Mouse (Mus musculus): ENCODE measurements around the gene Gdpd3.
A peak's percentile ranks its signal among the peaks of the same experiment; 100 is the strongest.

Gene Gdpd3

DNA sequence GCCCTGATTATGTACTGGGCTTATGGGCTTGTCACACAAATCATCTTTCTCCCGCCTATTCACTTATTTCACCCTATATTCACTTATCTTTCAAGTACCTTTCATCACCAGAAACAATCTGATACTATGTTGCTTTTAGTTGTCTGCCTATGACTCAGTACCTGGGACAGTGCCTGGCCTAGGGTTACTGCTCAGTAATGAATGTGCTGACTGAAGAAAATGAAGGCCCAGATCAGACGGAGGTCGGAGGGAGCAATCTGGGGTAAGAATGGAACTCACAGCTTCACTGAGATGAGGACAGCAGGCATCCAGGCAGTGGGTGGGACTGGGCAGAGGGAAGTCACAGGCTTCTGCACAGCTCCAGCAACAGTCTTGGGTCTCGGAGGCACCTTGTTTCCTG is 41.3 kb downstream of the Gdpd3 start:
- DNase-seq (ENCODE audit: low spot score): no peak

DNA sequence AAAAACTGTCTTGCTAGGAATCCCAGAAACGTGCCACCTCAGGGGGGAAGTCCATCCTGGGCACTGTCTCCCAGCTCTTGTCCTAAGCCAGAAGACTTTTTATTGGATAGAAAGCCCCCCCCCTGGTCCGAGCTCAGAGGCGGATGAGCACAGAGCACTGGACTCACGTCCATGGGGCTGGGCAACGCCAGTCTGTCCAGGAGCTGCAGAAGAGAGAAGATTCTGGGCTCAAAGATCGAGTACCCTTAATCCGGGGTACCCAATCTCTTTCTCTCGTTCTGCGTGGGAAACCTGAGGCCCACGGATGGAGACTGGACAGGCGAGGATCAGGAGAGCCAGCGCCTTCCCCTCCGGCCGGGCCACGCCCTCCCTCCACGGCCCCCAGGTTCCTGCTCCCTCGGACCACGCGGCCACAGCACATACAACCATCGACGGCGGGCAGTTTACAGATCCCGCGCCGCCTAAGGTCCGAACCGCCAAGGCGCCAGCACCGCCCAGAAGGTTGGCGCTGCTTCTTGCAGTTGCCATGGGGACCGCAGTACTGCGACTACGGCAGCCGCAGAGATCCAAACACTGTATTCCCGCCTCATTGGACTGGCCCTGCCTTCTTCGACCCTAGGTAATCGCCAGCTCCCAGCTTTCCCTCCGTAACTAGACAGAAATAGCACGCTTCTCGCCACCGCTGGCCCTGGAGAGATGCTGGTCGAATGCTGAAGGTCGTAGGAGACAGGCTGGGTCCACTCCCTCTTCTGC is 42.7 kb downstream of the Gdpd3 start:
- DNase-seq (ENCODE audit: low spot score): peak; percentile 85

DNA sequence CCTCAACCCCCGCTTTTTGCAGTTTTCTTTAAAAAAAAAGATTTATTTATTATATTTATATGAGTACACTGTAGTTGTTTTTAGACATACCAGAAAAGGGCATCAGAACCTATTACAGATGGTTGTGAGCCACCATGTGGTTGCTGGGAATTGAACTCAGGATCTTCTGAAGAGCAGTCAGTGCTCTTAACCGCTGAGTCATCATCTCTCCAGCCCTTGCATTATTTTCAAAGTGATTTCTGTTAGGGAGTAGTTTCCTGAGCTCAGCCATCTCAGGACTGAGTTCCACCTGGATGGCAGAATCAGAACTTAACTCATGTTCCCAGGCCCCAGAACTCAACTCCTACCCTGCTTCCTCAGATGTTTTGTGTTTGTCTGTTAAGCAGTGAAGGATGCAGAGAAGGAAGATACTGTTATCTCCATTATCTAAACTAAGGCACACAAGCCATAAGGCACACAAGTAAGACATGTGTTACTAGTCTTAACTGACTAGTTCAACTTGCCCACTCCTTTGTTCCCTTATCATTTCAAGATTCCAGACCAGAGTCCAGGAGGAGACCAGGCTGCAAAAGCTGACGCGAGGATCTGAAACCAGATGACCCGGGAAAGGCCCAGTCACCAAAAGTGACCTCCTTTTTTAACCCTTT is 43.7 kb downstream of the Gdpd3 start:
- DNase-seq (ENCODE audit: low spot score): no peak

DNA sequence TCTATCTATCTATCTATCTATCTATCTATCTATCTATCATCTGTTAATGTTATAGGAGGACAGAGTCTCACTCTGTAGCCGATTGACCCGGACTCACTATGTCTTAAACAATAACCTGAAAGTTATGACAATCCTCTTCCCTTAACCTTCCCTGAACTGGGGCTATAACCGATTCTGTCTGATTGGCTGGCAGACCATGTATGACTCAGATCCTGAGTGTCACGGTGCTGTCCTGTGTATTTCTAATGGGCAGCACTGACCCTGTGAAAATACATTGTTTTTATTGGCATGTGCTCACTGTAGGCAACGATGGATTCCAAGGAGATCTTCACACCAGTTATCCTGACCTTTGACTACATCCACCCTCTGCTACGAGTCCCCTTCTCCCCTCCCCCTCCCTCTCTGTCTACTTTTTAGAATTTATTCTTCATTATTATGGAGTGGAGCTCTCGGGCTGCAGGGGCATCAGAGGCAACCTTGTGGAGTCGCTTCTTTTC is 49.6 kb downstream of the Gdpd3 start:
- DNase-seq (ENCODE audit: low spot score): no peak

DNA sequence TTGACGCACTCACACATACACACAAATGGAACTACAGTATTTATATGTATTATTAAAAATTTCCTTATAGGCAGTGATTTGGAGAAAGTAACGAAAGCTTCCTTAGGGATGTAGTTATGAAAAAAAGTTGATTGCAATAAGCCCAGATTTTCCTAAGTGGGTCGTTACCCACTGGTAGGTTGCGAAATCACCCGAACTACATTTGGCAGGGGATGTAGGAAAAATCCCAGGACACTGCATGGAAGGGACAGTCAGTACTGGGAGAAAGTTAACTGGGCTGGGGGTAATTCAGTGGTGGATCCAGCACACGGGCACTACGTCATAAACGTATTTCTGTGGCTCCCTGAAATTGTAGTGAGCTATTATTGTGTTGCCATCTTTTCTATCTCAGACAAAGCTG is 50.4 kb downstream of the Gdpd3 start:
- DNase-seq (ENCODE audit: low spot score): no peak

DNA sequence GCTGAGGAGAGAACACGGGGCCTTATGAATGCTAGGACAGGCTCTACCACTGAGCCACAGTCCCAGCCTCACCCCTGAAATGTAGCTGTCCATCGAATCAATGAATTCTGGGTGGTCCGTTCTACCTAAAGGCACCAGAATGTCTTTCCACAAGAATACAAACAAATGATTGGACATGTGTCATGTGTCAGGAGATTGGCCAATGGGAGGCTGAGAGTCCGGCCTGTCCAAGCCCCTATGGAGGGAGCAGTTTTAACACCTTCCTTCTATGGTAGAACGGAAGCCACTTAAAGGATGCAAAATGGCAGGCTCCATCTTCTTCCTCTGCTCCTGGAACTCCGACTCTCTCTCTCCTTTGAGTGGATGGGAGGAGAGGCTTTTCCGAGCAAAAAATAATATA is 51.5 kb downstream of the Gdpd3 start:
- DNase-seq (ENCODE audit: low spot score): no peak

DNA sequence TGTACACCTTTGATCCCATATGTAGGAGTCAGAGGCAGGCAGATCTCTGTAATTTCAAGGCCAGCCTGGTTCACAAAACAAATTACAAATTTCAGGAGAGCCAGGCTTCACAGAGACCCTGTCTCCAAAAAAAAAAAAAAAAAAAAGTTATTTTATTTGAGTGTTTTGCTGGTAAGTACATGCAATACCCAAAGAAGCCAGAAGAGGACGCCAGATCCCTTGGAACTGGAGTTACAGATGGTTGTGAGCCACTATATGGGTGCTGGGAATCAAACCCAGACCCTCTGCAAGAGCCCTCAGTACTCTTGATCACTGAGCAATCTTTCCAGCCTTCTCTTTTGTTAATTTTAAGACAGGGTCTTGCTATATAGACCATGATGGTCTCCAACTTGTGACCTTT is 52.7 kb downstream of the Gdpd3 start:
- DNase-seq (ENCODE audit: low spot score): no peak

DNA sequence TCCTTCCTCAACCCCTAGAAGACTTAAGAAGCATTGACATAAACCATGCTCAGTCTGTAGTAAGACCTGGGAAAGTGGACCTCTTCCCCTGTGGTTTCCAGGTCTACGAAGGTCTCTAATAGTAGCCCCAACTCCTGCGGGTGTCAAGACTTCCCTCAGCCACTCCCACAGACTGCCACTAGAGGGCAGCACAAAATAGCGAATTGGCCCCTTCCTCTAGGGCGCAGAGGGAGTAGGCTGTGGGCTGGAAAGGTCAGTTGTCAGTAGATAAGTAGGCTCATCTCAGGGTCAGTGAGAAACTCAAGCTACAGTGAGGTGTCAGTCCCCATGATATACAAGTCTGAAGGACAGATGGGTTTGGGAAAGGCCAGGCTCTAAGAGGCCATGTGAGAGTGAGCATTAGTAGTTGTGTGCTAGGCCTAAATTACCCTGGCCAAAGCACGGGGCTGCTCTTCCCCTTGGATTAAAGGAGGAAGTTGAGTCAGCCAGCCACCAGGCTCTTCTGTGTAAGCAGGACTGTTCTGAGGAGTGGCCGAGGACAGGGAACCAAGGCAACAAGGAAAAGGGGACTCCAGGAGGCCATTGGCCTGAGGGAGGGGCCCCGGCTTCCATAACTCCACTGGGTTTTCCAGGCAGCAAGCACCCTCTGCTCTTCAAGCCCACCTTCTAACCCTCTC is 55.8 kb downstream of the Gdpd3 start:
- peak; percentile 61 for DNase-seq (ENCODE audit: low spot score)

DNA sequence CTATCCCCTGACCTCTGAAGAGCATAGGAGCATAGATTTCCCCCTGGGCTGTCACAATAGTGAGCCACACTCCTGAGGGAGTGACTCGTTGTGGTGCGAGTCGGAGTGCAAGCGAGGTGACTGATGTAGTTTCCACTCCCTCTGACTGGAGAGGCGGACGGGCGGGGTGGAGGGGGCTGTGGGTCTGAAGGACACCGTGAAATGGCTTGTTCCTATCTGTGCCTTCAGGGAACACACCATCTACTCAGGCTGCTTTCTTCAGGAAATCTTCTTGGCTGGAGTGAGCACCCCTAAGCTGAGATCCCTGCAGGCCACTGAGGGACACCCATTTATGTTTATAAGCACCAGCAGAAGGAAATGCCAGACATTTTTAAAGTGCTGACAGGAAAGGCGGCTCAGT is 56.6 kb downstream of the Gdpd3 start:
- DNase-seq (ENCODE audit: low spot score): no peak

DNA sequence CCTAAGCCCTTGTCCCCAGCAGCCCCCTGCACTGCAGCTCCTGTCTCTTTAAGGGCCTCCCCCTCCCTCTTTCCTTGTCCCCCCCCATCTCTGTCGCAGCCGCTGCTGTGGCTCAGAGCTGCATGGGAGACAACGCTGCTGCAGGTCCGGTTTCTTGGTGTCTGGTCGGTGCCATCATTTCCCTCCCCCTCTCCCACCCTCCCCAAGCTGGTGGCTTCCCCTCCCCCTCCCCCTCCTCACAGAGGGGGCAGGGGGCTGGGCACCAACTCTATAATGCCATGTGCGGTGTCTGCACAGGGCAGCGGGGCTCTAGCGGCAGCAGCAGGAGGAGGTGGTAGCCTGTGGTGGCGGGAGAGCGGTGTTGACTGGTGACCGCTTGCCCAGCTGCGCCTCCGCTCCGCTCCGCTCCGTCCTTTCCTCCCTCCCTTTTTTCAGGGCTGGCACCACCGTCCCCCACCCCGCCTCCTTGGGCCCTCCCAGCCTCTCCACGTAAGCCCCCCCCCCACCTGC is 57.1 kb downstream of the Gdpd3 start:
- no peak for DNase-seq (ENCODE audit: low spot score)

DNA sequence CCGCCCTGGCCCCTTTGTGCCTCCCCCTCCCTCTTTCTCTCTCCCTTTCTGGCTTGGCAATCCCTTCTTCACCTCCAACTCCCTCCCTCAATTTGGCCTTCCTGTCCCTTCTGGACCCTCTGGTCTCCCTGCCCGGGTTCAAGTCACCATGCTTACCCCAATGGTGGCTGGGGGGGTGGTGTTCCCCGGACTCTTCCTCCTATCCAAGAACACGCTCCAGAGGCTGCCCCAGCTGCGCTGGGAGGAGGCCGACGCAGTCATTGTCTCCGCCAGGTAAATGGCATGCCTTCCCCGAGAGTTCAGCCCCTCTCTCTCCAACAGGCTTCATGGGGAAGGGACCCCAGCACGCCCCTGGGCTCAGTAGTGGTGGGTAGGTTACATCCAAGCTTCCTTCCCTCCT is 57.8 kb downstream of the Gdpd3 start:
- DNase-seq (ENCODE audit: low spot score): no peak
